Mouse (Mus musculus) myocyte (in vitro differentiated cells): ENCODE data around the gene Klhl23.

Experiments
- POLR2A ChIP-seq: IDR thresholded peaks from one replicate; pipeline ENCODE4 v1.6.1; 2011; ENCODE audit warnings: low read depth, mild to moderate bottlenecking, control low read depth, moderate library complexity; ENCODE audit not compliant: insufficient read length
- USF1 ChIP-seq: IDR thresholded peaks from one replicate; pipeline ENCODE4 v1.6.1; 2011; ENCODE audit warnings: low read depth, mild to moderate bottlenecking, control low read depth, moderate library complexity

DNA sequence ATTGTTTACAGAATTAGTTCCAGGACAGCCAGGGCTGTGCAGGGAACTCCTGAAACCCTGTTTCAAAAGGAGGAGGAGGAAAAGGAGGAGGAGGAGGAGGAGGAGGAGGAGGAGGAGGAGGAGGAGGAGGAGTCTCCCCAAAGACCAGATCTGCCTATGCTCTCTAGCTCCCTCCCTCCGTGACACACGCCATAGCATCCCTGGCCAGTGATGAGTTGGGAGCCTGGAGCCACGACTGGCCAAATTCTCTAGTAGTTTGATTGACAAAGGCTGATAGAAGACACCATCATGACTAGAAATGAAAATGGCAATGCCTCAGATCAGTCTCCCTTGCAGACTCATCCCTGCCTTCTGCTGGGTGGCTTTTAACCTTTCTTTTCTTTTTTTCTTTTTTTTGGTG is 16.3 kb downstream of the Klhl23 start:
- TF ChIP-seq USF1: no peak
- TF ChIP-seq POLR2A: no peak
